Mouse (Mus musculus) heart, postnatal 4 days (tissue): Measurements from ENCODE around the gene Cpa4. TPM values are rescaled to one million over a fixed set of nuclear protein-coding genes. Genes with fewer than 3 reads are reported as not detected.

Experiments
- DNase-seq: peaks from one replicate; pipeline ENCODE4 v3.0.0; 2021
- total RNA-seq, 2 experiments: library from RNA; stranded (reverse); gene quantifications; 2 replicates each; pipeline ENCODE4 v1.2.3; 2021

Gene Cpa4
- total RNA-seq, result under 1 TPM; 0.16 to 0.19 TPM

DNA sequence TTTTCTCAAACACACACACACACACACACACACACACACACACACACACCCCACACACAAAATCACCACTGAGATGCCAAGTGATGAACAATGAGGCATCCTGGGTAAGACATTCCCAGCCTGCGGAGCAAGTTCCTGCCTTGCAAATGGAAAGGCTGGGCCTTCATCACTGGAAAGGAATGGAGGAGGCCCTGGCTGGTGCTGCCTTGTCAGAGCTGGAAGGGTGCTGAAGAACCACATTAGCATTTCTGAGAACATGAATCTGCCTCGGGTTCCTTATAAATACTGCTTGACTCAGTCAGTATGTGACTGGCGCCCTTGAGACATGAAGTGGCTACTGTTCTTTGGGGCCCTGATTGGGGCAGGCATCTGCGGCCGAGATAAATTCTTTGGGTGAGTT lies at the start of gene Cpa4:
Gene Cpa4 (plus strand): TSS at position 301 of the 400 bp plus-strand sequence.
- no peak for DNase-seq

DNA sequence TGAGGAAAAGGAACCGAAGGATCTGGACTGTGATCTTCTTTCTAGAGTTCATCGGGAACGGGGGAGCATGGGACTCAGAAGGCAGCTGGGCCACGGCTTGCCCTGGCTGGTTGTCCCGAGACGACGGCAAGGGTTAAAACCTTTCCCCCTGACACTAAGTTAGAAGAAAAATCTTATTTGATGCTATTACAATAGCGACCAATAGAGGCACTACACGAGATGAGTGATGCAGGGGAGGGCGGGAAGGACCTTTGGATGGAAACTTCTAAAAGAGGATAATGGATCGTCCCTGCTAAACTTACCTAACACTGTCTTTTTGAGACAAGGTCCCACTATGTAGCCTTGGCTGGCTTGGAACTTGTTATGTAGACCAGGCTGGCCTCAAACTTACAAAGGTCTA lies 47.8 kb upstream of the Cpa4 start:
- no peak for DNase-seq

DNA sequence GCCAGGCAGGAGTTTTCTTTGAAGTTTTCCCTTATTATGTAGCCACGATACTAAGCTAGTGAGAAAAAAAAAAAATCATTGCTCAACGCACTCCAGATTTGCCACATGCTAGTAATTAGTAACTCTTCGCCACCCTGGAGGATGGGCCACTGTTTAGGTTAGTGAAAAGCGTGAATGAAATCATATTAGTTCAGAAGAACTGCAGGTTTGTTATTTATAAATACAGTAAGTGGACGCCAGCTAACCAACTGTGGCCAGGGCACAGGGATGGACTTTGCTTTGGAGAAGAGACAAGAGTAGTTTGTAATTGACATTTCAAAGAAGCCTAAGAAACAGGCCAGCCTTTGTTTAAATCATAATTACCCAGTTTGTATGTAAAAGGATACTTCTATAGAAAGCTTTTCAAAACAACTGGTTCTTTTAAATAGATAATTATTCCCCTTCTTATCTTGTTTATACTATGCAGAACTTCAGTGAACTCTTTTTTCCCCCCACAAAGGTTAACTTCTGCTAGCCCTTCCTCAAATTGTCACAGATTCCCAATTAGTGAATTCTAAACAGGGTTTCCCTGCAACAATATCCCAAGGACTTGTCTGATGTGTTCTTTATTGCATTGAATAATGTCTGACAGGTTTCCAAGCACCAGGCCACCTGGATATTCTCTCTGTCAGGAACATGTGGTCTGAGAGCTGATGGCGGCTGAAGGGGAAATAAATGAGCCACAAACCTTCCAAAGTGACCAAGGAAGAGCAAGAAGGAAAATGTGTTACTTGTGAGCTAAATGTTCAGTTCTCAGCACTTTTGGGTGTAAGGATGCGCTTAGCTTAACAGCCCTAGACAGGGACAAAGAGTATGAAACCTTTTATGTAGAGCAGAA lies 42.5 kb upstream of the Cpa4 start:
- DNase-seq, result no peak

DNA sequence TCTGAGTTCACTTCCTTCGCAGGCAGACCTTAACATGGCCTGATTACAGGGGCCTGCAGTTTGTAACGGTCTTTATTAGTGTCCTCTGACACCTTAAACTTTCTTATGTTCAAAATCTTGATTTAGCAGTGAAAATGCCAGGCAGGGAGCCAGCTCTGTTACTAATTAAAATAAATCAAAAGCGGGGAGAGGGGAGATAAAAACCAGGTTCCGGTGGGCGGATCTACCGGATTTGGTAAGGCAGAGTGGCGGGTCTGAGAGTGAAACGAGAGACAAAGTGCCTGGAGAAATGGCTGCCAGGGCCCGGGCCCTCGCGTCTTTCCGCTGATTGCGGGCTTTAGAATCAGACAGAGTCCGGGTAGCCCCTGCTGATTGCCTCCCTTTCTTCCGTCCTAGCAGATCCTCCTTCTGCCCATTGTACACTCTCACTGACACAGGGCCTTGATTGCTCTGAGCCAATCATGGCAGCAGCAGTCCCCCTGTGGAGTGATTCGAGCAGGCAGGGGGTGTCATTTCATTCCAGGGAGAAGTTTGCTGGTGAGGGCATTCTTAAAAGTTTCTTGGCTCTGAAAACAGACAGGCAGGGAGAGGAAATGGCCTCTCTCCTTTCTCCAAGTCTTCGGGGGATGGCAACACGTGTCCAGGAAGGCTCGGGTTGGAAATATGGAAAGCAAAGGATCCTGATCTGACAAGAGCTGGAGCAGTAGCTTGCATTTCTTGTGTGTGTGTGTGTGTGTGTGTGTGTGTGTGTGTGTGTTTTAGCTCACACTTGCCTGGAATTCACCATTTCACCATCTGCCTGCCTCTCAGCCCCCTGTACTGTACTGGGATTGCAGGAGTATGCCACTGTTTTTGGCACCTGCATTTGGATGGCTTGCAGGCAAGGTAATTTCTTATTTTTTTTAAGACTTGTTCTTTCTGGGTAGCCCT lies 41.3 kb upstream of the Cpa4 start:
- peak; percentile 41 for DNase-seq

DNA sequence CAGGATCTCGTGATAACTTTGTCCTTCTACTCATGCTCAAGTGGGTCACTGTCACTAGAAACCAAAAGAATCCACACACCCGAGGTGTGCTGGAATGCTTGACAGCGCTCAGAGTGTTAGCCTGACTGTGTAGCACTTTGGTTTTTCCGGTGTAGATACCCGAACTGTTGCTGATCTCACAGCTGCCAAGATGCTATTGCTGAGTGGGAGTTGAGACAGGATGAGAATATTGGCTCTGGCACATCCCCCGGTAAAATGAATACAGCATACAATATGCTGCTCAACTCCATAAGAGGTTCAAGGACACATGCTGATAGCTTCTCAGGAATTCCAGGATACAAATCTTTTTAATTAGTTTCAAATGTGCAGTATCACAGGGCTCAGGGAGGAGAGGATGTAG lies 39.4 kb upstream of the Cpa4 start:
- no peak for DNase-seq

DNA sequence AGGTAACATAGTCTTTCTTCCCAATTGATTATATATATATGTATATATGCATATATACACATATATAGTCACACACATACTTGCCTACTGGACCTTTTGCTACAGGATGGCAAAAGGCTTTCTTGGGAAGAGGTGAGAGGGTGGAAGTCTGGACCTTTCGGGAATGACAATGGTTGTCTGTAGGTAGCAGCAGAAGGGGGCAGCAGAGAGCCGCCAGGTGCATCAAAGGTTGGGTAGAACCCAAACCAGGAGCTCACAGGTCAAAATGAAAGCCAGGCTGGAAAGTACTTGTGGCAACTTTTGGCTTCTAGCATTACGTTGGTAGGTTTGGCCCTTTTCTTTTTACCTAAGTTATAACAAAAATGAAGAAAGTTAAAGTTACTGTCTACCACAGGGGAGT lies 32.8 kb upstream of the Cpa4 start:
- DNase-seq, result peak; percentile 70

DNA sequence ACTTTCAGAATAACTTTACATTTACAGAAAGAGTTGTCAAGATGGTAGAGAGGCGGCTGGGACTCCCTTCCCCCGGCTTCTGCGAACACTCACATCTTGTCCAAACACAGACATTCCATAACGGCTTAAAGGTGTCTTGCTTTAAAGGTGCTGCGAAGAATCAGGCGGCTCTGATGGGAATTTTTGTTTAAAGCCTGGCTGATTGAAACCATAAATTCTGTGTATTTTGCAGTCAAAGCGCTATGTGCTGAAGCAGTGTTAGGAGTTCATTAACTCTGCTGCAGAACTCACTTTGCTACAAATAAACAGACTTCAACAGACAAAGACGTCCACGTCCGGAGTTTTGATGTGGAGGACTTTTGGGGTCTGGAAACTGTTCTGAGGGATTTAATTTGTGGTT lies 29.9 kb upstream of the Cpa4 start:
- no peak for DNase-seq

DNA sequence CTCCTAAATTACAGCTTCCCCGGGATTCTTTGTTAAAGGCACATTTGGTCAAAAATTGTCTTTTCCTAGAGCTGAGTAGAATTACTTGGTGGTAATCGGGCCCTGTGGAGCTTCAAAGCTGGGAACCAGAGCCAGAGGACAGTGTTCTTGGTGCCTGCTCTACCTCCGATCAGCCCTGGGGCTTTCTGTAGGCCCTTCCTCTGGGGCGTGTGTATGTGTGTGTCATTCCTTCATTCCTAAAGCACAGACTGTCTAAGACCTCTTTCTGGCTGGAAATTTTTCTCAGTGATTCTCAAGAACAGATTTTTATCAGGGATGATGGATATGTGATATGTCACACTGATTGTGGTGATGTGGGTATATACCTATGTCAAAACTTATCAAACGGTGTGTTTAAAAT lies 29.4 kb upstream of the Cpa4 start:
- DNase-seq, result no peak

DNA sequence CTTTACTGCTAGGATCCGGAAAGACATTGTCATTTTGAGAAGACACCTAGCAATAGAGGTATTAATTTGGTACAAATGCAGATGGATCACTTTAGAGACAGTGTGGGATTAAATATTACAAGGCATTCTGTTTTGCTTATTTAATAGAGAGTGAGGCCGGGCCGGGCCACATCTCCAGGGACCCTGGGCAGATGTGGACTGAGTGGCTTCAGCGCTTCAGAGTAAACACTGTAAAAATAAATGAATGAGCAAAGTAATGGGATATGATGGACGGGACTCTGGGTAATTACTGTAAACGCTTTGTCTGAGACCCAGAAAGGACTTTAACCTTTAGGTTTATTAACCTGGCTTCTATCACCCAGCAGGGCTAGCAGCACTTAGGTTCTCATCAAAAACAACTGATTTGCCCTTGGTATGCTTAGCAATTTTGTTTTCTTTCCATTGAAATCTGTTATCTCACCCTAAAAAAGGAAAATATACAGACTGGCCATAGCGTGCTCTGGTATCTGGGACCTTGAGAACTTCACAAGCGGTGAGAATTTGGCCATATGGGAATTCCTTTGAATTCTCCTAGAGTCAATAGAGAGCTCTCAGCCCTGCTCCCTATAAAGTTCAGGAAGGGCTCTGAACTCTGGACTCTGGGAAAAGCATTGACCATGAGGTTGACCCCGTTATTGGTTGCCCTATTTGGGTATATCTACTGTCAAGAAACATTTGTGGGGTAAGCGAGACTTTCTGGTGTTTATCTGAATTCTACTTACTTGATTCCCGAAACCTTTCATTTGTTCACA lies 27.0 kb upstream of the Cpa4 start, which contains the start of gene Cpa2:
Gene Cpa2 (plus strand): TSS at position 574 of the 791 bp plus-strand sequence.
- DNase-seq, result no peak

DNA sequence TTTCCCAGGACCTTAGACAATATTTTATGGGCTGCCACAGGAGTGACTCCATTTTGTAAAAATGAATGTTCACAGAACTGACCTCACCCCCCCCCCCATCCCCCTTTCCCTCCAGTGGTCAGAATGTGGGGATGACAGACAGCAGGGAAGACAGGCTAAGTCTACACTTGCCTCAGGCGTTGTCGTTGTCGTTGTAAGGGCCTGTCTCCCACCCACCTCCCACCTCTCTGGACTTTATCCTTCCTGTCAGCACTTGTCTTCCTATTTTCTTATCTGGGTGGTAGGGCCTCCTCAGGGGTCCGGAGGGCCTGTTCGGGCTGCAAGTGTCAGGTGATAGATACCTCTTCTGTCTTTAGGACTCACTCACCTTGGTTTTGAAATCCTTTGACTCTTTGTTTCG lies 25.9 kb upstream of the Cpa4 start:
- DNase-seq, result no peak

DNA sequence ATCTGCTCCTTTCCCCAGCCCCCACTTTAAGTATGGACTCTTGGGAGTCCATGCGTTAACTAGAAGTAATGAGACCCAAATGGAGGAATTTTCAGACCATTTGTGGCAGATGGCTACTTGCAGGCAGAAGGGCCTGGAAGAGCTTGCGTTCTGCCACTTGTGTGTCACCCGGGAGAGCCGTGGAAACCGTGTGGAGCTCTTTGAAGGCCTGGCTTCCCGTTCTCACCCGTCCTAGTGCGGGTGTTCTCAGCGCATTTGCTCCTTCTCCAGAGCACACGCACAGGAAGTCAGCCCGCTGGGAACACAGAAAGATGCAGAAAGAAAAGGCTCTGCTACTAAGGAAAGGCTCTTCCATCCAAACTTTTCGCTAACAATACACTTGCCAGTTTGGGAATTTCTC lies 25.1 kb upstream of the Cpa4 start:
- no peak for DNase-seq

DNA sequence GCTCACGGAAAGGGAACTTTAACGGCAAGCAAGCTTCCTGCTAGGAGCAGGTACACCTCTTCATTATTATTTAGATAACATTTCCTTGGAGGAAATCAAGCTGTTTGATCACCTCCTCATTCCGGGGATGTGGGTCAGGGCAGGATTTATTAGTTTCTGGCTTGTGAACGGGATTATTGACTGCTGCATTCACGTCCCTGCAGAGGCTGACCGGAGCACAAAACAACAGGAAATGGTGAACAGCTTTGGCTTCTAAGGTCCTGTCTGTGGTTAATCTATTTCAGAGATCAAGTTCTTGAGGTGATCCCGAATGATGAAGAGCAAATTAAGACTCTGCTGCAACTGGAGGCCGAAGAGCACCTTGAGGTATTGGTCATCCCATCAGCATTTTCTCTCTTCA lies 24.3 kb upstream of the Cpa4 start:
- DNase-seq, result no peak

DNA sequence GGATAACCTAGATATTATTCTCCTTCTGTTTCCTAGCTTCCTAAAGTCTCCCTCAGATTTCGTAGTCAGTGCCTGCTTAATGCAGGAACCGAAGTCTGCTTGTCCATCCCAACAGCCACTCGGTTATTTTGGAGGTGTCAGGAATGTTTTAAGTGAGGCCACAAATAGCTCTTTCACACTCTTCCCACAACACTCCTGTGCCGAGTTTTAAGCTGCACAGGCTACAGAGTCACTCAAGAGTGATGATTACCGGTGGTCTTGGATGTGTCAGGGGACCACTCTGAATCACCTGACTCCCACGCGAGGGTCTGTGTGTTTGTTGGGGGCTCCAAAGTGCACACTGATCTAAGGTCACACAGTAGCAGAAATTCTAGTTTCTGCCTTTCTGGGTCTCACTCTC lies 22.5 kb upstream of the Cpa4 start:
- DNase-seq, result no peak

DNA sequence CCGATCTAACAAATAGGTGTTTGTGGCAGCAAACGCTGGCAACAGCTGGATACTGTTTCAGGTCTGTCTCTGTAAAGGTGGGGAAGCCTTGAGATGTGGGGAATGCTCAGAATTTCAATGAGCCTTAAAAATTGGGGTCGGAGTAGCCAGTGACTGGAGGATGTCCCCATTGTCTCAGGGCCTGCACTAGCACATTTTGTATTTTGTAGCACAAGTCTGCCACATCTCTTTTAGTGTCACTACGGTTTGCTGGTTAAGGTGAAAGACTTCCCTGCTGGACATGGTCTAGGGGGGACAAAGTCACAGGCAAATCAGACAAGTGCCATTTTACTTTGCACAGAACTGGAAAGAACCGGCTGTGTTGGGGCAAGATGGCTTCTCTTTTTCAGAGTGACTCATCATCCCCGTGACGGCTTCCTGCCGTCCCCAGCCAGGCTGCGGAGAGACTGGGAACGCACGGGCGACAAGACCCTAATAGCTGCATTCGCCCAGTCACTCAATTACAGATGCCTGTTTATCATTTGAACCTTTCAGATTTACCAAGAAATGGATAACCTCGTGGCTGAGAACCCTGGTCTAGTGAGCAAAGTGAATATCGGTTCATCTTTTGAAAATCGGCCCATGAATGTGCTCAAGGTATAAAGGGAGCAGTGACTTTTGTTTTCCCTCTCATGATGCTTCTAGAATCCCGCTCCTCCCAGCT lies 21.4 kb upstream of the Cpa4 start:
- peak; percentile 56 for DNase-seq

DNA sequence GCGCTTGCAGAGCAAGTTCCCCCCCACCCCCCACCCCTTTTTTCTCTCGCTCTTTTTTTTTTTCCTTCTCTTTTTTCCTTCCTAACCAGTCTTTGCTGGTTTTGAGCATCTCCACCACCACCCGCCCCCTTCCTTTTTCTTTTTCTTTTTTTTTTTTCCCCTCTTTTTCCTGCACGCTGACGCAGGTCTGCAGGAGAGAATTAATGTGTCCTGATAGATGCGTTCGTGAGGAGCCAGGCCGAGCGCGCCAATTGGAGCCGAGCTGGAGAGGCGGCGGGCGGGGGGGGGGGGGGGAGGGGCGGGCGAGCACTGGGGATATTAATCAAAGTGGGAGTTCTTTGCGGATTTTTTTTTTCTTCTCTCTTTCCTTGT lies 20.9 kb upstream of the Cpa4 start:
- DNase-seq, result peak; percentile 63

DNA sequence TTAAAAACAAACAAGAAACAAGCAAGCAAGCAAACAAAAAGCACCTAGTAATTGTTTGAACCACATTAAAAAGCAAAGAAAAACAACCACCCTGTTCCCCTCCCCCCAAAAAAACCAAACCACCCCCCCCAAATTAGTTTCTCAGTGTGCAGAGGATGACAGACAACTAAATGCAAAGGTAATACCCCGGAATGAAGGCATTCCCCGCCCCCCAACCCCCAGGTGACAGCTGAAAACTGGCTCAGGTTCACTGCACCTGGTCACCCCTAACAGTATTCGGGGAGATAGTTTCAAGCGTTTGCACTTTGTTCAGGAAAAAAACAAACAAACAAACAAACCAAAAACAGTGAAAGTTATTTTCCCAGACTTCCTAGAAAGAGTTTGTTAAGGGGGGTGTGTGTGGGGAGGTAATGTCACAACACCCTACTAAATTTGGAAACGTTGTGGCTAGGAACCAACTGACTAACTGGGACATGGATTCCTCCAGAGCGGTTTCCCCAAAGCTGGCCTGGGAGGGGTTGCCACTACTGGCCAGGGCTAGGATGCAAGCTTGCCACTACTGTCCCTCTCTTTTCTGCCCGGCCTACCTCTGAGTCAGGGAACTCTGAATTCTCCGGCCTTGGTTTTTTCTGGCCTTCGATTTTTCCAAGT lies 20.4 kb upstream of the Cpa4 start:
- peak; percentile 51 for DNase-seq

DNA sequence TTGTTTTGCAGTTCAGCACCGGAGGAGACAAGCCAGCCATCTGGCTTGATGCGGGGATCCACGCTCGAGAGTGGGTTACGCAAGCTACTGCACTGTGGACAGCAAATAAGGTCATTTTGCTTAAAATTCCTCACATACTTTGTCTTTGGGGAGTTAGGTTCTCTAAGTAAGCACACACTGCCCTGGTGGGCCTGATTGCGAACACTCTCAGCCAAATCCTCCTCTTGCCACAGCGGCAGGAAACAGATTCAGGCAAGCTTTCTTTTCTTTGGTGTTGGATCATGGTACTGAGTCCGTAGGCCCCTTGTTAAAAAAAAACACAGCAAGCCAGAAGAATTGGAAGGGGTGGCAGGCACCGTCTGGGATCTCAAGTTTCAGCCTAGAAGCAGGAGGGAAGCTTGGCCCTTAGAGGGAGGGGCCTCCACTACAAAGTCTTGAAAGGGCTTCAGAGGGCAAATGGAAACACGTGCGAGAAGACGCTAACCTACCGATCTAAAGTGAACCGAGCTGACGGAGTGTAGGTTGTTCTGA lies 18.9 kb upstream of the Cpa4 start:
- DNase-seq, result no peak

DNA sequence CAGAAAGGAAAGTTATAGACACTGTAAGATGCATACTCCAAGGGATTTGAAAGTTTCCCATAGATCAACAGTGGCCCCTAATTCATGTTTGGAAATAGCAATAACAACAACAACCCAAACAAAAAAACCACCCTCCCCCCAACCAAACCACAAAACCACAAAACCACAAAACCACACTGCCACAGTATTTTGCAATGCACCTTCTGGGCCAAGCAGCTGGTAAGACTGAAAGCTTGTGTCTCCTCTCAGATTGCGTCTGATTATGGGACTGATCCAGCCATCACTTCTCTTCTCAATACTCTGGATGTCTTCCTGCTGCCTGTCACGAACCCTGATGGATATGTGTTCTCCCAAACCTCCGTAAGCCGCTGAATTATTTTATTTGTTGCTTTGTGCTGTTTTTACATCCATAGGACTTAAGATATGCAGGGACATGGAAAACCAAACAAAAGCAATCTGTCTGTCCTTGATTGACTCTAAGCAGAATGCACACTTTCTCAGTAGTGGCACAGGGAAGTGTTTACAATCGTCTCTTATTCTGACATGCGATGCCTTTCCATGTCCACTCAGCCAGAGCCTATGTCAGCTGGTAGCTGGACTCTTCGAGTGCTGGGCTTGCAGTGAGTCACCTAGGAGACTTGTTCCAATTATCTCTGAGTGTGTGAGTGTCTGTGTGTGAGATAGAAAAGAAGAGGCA lies 17.5 kb upstream of the Cpa4 start:
- DNase-seq, result no peak

DNA sequence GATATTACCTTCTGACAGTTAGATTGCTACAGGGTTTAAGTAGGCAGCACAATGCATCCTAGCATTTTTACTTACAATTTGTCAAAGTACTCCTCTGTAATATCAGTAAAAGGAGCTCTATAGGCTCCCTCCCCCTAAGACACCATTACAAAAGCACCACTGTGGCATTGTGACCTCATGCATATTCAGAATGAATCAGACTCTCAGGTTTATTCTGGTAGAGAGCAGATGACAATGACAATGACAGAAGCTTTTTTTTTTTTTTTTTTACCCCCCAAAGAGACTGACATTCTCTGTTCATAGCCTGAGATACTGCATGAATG lies 17.0 kb upstream of the Cpa4 start:
- DNase-seq, result no peak
